Mouse (Mus musculus): ENCODE measurements at regions not wholly inside any gene's neighbourhood (a gene's known extent, or its start where the extent isn't known, plus 50 kb on each side); places are given as distances from the start of the nearest gene placed in this dataset.

DNA sequence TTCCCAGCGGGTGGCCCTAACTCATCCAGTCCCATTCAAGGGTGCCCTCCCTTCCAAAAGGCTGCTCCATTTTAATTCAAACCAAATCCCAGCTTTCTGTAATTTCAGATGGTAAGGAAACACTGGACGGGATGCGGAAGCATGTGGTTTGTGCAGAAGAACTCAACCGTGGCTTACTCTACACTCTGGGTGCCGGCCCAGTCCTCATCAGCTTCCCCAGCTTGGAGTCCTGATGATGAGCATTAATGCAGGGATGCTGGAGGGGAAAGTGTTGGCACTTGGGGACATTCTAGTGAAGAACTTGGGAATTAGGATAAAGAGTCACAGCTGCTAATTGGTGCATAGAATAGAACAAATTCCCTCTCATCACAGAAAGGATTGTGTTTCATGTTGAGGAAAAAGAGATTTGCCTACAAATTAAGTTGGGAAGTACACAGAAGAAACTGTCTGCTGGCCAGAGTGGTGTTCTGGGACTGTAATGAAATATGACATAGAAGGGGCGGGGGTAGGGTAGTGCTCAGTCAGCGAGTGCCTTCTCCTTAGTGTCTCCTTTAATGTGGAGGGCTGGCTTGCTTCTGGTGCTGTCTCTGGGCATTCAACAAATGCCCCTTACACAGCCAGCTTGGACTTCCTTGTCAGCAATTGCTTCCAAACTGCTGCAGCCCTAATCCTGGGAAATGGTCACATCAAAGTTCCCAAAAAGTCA is 285.0 kb upstream of the Bmper start:
- ATAC-seq: no peak

DNA sequence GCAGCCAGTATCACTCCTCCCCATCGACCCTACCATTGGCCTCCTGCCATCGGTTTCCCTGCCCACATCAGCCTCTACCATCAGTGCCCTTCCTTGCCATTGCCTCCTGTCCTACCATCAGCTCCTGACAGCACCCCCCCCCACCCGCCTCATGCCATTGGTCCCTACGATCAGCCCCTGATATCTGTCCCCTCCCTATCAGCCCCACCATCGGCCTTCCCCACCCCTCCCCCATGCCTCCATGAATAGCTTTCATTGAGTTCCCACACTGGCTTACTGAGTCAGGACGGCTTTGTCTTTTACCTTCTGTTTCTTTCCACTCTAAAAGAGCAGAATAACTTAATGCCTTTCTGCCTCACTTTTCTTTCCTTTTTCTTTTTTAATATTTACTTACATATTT is 277.9 kb upstream of the Bmper start:
- ATAC-seq: no peak

DNA sequence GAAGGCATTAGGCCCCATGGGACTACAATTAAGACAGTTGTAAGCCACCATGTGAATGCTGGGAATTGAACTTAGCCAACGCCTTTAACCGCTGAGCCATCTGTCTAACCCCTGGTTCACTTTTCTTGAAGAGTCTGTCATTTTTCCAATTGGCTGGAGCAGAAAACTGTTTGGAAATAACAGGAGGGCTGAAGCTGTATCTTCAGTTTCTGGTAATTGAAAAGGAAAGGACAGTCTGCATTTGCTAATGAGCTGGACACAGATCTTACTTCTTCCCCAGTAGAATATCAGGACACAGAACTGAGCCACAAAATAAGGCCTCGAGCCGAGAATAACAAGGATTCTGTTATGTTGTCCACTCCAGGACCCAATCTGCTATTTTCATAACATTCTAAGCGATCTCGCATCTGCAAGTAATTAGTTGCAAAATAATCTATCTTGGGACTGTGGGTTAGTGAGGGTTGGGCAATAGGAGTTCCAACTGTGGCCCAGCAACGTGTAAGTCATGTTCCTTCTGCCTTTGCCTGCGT is 277.4 kb upstream of the Bmper start:
- ATAC-seq: no peak

DNA sequence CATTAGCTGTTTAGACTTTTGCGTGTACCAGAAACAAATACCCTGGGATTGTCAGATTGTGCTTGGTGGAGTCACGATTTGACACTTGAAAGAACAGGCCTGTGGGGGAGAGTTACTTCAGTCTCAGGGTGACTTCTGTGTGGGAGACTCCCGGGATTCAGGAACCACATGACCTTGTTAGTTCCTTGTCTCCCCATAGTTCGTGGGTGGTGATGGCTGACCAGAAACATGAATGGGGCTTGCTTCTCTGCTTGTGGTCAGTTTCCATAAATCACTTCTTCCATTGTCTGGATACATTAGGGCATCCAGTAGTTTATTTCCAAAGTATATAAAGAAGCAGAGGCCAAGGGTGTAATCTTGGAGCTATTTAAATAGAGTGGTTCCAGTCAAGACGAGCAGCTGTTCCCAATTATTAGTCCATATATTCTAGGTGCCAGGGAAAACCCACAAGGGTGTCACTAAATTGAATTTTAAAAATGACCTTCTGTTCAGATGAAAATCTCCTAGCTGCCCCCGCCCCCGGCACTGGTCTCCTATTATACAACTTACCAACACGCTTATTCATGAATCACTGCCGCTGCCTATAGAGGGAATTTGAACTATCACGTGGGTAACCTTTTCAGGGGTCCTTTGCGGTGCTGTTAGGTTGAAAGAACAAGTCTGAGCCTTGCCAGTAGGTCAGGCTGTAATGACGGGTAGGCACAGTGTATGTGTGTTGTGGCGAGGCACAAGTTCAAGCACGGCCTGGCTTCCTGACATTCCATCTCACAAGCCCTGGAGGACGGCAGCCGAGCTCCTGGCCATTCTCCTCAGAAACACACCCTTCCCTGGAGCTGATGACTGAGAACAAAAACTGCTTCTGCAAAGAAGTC is 270.1 kb upstream of the Bmper start:
- no peak for ATAC-seq

DNA sequence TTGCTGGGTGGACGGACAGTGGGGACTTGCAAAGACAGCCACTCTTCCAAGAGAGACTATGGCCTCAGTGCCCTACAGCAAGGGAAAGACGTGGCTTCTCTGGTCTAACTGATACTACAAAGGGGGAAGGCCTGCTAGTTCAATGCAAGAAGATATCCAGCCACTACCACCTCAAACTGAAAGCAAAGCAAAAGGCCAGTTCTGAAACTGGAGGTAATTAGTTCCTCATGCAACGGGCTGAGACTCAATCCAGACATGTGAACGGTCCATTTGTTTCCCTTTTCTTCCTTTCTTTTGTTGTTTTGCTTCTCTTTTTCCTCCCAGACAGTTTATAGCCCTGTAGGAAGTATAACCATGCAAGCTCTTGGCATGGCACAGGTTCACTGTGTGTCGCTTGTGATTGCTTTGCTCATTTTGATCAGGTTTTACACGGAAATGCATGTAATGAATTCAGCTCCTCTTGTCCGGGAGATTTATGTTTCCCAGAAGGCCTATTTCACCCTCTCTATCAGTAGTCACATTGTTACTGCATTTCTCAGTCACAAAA is 260.5 kb upstream of the Bmper start:
- ATAC-seq: no peak

DNA sequence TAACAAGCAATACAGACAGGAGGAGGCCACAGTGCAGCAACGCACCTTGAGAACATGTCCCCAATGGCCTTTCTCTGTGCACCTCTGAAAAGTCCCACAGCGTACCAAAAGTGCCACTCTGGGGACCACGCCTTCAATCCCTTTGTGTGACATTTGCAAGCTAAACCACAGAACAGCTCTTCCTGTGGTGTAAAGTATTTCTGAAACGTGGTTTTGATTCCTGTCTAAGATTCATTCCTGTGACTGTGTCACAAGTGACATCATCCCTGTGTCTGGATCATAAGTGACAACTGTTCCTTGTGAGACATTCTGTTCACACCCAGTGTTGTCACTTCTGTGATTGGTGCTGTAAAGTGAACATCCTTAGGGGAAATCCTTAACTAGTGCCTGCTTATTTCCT is 251.6 kb upstream of the Bmper start:
- peak; percentile 73 for ATAC-seq

DNA sequence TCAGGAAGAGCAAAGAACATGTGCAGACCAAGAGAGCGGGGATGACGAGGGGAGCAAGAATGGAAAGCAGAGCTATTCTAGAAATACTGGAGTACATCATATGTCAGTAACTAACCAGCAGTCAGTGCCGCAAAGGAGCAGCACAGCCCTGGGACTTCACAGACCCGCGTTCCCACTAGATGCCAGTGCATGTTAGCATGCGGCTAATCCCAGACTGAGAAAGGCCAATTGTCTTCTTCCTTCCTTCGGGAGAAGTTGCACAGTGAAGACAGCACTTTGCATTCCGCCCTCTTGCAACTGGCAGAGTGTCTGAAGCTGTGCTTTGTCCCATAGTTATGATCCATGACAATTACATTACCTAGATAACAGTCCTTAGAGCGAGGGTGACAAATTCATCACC is 246.1 kb upstream of the Bmper start:
- no peak for ATAC-seq

DNA sequence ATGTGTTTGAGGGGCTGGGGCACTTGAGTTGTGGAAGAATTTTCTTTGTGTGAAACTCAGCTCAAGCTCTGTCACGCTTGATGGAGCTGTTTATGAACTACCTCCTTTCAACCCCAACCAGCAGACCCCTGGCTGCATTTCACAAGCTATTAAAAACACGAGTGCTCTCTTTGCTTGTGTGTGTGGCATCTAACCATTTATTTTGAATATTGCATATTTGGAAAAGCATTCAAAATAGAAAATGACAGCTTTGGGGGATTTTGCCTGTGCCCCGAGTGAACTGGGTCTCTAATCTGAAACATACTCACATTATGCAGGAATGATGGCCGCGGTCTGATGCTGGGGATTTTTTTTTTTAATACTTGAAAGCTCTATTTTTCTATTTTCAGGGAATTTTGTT is 243.2 kb upstream of the Bmper start:
- no peak for ATAC-seq

DNA sequence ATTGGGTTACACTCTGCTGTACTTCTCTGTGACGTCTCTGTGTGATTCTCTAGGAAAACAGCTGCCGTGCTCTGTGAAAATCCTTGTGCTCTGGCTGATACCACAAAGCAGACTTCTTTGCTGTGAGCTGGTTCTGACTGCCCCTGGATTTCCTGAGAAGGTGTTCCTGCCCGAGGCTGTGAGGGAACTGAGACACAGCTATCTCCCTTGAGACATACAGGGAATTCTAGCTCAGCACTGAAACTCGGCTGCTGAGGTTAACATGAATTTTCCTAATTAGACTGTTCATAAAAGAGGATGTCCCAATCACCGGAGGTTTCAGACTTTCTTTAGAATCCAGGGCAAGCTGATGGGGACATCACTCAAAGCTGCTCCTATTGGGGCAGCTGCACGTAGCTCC is 233.4 kb upstream of the Bmper start:
- ATAC-seq: no peak

DNA sequence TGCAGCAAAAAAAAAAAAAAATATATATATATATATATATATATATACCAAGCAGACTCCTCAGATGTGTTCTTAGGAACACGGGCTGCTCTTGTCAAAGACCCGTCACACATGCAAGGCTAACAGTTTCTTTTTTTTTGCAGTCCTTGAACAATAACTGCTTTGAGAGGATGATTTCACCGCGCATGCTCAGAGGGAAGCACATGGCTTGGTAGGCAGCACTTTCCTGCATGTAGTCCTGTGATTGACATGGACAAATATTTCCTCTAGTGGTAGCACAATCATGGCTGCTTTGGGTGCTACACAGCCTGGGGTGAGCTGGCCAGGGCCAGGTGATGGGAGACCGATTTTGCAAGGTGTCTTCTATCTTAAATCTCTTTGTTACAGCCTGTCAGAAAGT is 229.3 kb upstream of the Bmper start:
- no peak for ATAC-seq

DNA sequence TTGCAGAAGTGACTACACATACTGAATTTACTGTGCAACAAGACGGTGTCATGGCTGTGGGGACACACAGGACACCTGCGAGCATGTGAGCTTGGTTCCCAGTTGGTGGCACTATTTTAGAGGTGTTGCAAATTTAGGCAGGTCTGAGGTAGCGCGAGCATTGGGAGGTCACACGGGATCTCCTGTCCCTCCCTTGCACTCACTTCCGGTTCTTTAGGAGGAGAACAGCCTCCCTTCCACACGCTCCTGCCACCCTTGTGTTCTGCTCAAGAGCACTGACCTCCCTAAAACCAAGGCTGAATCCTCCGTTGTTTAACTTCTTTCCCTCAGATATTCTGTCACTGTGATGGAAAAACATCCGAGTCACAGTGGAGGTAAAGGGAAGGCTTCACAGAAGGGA is 227.3 kb upstream of the Bmper start:
- ATAC-seq: no peak

DNA sequence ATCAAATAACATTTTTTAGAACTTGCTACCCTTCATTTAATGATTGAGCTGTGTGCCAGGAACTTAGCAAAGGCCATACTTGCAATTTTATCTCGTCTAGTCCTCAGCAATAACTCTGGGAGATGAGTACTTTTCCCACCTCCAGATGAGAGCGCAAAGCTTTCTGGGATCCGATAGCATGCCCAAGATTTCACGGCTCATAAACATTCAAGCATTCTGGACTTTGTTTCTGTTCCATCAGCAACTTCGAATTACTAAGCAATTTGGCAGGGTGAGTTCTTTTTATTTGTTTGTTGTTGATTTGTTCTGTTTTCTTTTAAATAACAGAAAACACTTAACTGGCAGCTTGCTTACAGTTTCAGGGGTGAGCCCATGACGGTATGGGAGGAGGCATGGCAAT is 224.6 kb upstream of the Bmper start:
- ATAC-seq: no peak

DNA sequence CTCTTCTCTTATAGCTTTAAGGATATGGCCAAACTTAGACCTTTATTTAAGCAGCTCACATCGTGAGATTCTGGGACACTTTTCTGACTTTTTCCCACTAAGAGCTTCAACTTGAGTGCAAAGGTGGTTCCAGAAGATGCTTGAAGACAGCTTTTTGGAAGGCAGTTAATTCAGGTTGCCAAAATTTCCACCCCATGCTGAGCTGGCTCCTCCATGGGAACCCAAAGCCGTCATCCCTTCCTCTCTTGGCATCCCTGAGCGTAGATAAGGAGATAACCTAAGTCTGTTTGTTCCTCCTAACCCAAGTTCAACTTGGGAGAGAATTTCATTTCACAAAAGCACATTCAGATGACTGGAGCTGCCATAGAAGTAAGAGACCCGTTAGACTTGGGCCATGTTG is 223.7 kb upstream of the Bmper start:
- no peak for ATAC-seq

DNA sequence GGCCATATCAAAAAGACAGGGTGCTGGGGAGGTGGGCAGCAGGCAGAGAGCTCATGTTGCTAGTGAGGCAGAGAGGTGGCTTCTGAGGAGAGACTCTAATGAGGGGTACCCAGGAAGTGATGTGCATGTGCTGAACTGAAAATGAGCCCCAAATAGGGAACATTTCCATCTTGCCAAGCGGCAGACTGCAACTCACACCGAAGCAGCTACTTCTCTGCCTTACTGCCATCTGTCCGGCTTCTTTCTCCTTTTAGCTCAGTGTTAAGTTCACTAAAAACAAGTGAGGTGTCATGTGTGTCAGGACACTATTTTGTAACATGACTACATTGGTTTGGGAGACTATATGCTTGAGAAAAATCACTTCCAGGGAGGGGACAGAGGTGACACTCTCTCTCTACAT is 222.7 kb upstream of the Bmper start:
- ATAC-seq: no peak

DNA sequence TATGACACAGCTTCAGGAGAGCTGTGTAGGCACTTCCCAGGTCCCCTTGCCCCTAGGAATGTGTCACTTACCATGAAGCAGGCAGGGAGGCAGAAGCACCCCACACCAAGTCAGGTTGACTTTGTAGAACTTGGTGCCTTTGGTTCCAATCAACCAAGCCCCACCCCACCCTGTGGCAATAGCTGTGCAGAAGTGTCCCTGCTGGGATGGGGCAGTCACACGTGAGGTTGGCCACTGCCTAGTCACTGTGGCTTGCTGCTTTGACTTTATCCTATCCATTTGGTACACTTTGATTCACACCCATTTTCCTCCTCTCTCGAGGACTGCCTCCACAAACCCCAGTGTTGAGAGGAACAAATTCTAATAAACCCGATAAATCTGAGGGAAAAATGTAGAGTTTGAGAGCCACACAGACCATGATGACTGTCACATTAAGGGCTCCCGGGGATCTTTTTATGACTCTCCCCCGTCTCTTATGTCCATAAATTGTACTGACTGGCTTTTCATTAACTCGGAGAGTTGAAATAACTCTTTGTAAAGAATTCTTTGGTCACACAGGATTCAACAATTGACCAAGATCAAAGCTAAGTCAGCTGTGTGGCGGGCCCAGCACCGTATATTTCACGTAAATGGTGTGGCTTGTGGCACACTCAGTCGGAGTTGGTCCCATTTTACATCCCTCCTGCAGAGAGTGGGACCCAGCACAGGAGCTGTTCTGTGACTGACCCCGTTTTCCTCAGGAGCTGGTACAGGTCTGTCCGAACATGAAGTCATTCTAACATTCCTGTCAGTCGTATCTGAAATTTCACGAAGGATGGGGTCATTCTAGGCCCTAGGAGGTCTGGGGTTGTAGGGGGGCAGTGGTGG is 219.4 kb upstream of the Bmper start:
- ATAC-seq: no peak

DNA sequence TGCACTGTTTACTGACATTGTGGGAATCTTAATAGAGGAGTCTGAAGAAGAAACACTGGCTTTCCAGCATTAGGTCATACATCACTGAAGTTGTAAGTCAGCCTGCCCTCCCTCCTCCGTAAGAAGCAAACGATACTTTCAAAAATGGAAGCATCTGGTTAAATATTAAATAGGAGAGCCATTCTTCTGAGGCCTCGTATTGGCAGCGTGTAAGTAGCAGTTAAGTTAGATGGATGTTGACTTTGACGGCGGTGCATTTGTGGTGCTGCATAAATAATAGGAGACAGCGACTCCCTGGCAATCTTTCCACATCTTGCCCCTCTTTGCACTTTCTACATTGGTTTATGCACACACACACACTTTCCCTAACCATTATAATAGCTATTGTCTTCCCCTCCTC is 217.9 kb upstream of the Bmper start:
- ATAC-seq: no peak

DNA sequence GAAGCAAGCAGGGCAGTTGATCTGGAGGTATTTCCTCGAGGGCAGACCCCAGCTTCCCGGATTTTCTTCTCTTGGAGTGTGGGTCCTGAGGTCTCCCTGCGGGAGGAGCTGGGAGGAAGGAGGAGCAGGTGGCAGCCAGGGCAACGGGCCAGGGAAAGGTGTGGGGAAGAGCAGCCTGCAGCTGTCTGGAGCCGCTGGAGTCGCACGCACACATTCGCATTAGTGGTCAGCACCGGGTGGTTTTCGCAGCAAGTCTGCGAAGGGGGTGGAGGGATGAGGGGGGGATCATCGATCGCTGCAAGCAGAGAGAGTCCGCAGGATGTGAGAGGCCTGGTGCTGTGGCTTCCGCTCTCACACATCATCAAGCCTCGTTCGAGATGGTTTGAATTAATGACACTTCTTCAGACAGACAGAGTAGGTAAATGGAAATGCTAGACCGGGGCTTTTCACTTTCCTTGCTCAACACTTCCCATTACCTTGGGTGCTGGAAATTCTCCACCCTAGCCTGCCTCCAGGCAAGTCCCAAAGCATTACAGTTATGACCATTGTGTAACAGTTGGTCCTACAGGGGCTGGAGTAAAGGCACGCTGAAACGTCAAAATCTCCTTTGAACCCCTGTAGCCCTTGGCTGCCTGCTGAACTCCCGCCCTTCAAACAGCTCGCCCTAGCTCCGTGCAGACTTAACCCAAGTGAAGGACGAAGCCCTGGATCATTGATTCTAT is 213.3 kb upstream of the Bmper start:
- no peak for ATAC-seq

DNA sequence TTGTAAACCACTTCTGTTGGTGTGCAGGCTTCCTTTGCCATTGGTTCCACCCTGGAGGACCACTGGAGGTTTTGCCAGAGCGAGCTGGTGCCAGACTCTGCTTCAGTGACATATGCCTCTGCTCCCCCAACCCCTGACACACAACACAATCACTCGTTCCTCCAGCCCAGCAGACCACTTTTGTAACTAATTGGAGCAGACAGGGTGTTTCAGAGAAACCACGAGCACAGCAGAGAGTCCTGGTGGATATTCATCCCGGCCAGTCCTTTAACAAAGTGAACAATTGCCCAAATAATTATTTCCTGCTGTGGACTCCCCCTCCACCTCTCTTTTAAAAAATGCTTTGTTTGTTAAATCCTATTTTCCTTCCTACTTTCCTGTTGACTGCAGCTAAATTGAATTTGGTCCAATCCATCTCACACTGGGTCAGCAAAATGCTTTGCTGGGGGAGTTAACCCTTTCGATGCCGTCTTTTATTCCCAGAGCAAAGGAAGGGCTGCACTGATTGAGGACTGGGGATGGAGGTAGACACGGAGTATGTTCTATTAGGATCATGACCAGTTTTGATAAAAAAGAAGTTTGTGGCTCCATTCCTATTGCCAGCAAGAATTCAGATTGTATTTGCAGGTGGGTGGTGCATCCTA is 211.4 kb upstream of the Bmper start:
- ATAC-seq: no peak

DNA sequence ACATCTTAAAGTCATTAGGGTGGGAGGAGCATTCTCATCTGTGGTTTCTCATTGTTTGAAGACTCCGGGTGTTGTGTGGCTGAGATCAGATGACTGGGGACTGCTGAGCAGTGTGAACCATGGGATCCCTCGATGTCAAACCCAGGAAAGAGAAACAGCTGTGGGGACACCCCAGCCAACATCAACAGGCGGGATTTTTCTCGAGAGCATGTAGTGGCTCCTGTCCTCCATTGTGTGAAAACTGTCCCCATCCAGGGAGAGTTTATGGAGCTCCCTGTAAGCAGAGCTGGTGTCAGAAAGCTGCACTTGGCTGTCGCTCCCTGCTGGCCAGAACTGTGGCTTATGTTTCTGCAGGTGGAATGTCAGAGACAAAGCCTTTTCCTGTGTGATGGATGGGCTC is 210.7 kb upstream of the Bmper start:
- ATAC-seq: no peak

DNA sequence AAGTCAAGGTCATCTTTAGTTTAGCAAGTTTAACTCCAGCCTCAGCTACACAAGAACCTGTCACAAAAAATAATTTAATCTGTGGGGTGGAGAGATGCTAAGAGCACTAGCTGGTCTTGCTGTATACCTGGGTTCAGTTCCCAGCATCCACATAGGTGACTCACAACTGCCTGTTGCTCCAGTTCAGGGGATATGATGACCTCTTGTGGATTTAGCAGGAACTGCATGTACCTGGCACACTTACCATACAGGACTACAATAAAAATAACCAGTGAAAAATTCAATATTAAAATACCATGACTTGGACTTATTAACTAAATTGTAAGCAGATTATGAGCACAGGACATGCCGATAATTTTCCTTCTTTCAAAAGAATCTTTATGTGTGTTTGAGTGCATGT is 206.1 kb upstream of the Bmper start:
- ATAC-seq: no peak

DNA sequence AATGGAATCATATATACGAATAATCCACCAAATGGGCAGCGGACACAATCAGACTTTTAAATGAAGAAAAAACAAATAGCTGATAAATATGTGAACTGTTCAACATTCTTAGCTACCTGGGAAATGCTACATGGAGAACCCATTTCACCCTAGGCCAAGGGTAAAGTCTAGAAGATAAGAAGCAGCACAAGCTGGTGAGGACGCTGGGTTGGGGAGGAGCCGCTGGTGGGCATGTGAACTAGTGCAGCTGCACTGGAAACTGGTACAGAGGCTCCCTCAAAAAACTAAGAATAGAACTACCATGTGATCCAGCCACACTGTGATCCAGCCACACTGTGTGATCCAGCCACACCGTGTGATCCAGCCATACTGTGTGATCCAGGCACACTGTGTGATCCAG is 198.8 kb upstream of the Bmper start:
- ATAC-seq: no peak

DNA sequence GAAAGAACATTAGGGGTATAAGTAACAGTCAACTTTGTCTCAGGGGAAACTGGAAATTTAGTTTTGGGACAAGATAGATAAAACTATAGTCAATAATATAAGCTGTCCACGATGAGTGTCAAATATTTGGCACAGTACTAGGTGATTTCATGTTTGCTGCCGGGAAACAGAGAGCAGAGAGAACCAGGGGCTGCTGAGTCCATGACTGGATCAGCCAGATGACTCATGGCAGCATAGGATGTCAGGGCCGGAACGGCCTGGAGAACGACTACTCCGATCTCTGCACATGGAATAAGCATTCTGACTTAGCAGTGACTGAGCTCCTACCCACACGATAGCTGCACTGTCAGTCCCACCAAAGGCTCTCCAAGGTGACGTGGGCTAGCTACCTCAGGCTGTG is 197.6 kb upstream of the Bmper start:
- ATAC-seq: no peak

Measured in activated CD4-positive, CD25-positive, alpha-beta regulatory T cell, adult 4 months (primary cell).